Mouse (Mus musculus): ENCODE data around the gene A730015C16Rik. TPM values are rescaled to one million over a fixed set of nuclear protein-coding genes. Genes with fewer than 3 reads are reported as not detected.
A peak's percentile ranks its signal among the peaks of the same experiment; 100 is the strongest.

Gene A730015C16Rik
- polyA plus RNA-seq, 1 experiment from 2014 or later, result 1.7 TPM

- Histone ChIP-seq H3K27me3 (no peaks in the 10 kb centered on the region), H3K4me1 (peaks cover 6% of the 10 kb centered on the region), H3K4me2 (no peak overlapping the region), H3K4me3 (no peak overlapping the region), H3K9ac (no peak overlapping the region), H3K9me3 (replicated peaks) (no peaks in the 10 kb centered on the region), H3K36me3 (ENCODE audit: poor library complexity, severe bottlenecking) (peaks cover 10% of the 10 kb centered on the region; the same call in 1 of the 2 replicates), H3K27ac (no peak overlapping the region)
- no peak for ATAC-seq
Measured at GRCm38 (mm10) chr4:108843336-108843735, 5.1 kb downstream of the A730015C16Rik start.

- H3K36me3 ChIP-seq (ENCODE audit: poor library complexity, severe bottlenecking), result peaks cover 10% of the 10 kb centered on the region; the same call in 1 of the 2 replicates
- no peak overlapping the region for H3K4me3 ChIP-seq
- no peak overlapping the region for H3K27ac ChIP-seq
- H3K9me3 ChIP-seq (replicated peaks), result no peaks in the 10 kb centered on the region
- no peak for ATAC-seq
- no peak overlapping the region for H3K9ac ChIP-seq
- H3K27me3 ChIP-seq, result no peaks in the 10 kb centered on the region
- peaks cover 2% of the 10 kb centered on the region for H3K4me1 ChIP-seq
- WGBS, result 89% methylated on average over 7 of the region's 7 CpGs
- no peak overlapping the region for H3K4me2 ChIP-seq
Measured at GRCm38 (mm10) chr4:108841920-108842578, 6.4 kb downstream of the A730015C16Rik start.

- no peak overlapping the region for H3K4me2 ChIP-seq
- no peaks in the 10 kb centered on the region for H3K27me3 ChIP-seq
- no peak for ATAC-seq
- WGBS, result 86% methylated on average over 4 of the region's 4 CpGs
- peaks cover 10% of the 10 kb centered on the region; the same call in 1 of the 2 replicates for H3K36me3 ChIP-seq (ENCODE audit: poor library complexity, severe bottlenecking)
- no peak overlapping the region for H3K27ac ChIP-seq
- no peak overlapping the region for H3K9ac ChIP-seq
- peaks cover 21% of the 10 kb centered on the region for H3K4me1 ChIP-seq
- no peak overlapping the region for H3K4me3 ChIP-seq
- H3K9me3 ChIP-seq (replicated peaks), result no peaks in the 10 kb centered on the region
Measured at GRCm38 (mm10) chr4:108838031-108838430, 10.4 kb downstream of the A730015C16Rik start.

GRCm38 (mm10) chr4:108835496-108835895, 12.9 kb downstream of the A730015C16Rik start:
- no peak for ATAC-seq
- 73% methylated on average over 3 of the region's 3 CpGs for WGBS
- Histone ChIP-seq H3K4me3 (peak overlapping the region; percentile 77), H3K9me3 (replicated peaks) (no peaks in the 10 kb centered on the region), H3K27ac (peak overlapping the region; percentile 100), H3K4me2 (peak overlapping the region; percentile 72), H3K4me1 (peaks cover 39% of the 10 kb centered on the region), H3K9ac (peak overlapping the region; percentile 80), H3K36me3 (ENCODE audit: poor library complexity, severe bottlenecking) (peaks cover 3% of the 10 kb centered on the region; the same call in 1 of the 2 replicates), H3K27me3 (no peaks in the 10 kb centered on the region)

- peaks cover 5% of the 10 kb centered on the region for H3K36me3 ChIP-seq (ENCODE audit: poor library complexity, severe bottlenecking)
- H3K27ac ChIP-seq, result peak overlapping the region; percentile 100
- 1% methylated on average over 15 of the region's 15 CpGs for WGBS
Measured at GRCm38 (mm10) chr4:108834971-108835311, 13.5 kb downstream of the A730015C16Rik start.

GRCm38 (mm10) chr4:108834115-108834970, 14.1 kb downstream of the A730015C16Rik start, which contains the start of gene Txndc12:
TSS of gene Txndc12 (plus strand) at chr4:108834601.
- H3K9ac ChIP-seq, result peak within 1 kb of the TSS; percentile 98
- H3K27ac ChIP-seq, result peak within 1 kb of the TSS; percentile 100
- no peaks in the 10 kb centered on the region for H3K27me3 ChIP-seq
- peaks cover 11% of the 10 kb centered on the region for H3K36me3 ChIP-seq (ENCODE audit: poor library complexity, severe bottlenecking)
- WGBS, result under 1% methylated on average over 34 of the region's 34 CpGs
- no peaks in the 10 kb centered on the region for H3K9me3 ChIP-seq (replicated peaks)
- H3K4me1 ChIP-seq, result peaks cover 39% of the 10 kb centered on the region
- peak within 1 kb of the TSS; percentile 77 for H3K4me3 ChIP-seq
- ATAC-seq, result peak; percentile 79
- peak within 1 kb of the TSS; percentile 72 for H3K4me2 ChIP-seq

More at GRCm38 (mm10) chr4:108834971-108835311, 13.5 kb downstream of the A730015C16Rik start:
- H3K4me1 ChIP-seq, result peaks cover 39% of the 10 kb centered on the region
- H3K4me2 ChIP-seq, result peak overlapping the region; percentile 72
- peak overlapping the region; percentile 77 for H3K4me3 ChIP-seq
- H3K27me3 ChIP-seq, result no peaks in the 10 kb centered on the region
- H3K9ac ChIP-seq, result peak overlapping the region; percentile 80
- no peaks in the 10 kb centered on the region for H3K9me3 ChIP-seq (replicated peaks)
- no peak for ATAC-seq

- H3K27ac ChIP-seq, result peak overlapping the region; percentile 100
- H3K27me3 ChIP-seq, result no peaks in the 10 kb centered on the region
- under 1% methylated on average over 6 of the region's 6 CpGs for WGBS
- H3K9ac ChIP-seq, result peak overlapping the region; percentile 98
- H3K4me1 ChIP-seq, result peaks cover 39% of the 10 kb centered on the region
- H3K36me3 ChIP-seq (ENCODE audit: poor library complexity, severe bottlenecking), result peaks cover 15% of the 10 kb centered on the region
- H3K4me3 ChIP-seq, result peak overlapping the region; percentile 77
- no peak for ATAC-seq
- no peaks in the 10 kb centered on the region for H3K9me3 ChIP-seq (replicated peaks)
- peak overlapping the region; percentile 72 for H3K4me2 ChIP-seq
Measured at GRCm38 (mm10) chr4:108833828-108834114, 14.6 kb downstream of the A730015C16Rik start.

GRCm38 (mm10) chr4:108832916-108833827, 15.2 kb downstream of the A730015C16Rik start, which contains the start of gene Btf3l4:
TSS of gene Btf3l4 (minus strand) at chr4:108833614.
- WGBS, result under 1% methylated on average over 50 of the region's 73 CpGs
- peak within 1 kb of the TSS; percentile 77 for H3K4me3 ChIP-seq
- peak within 1 kb of the TSS; percentile 100 for H3K27ac ChIP-seq
- H3K9ac ChIP-seq, result peak within 1 kb of the TSS; percentile 98
- no peaks in the 10 kb centered on the region for H3K27me3 ChIP-seq
- H3K36me3 ChIP-seq (ENCODE audit: poor library complexity, severe bottlenecking), result peaks cover 21% of the 10 kb centered on the region
- peak within 1 kb of the TSS; percentile 72 for H3K4me2 ChIP-seq
- peak; percentile 96 for ATAC-seq
- H3K4me1 ChIP-seq, result peaks cover 39% of the 10 kb centered on the region
- H3K9me3 ChIP-seq (replicated peaks), result no peaks in the 10 kb centered on the region

- Histone ChIP-seq H3K9me3 (replicated peaks) (no peaks in the 10 kb centered on the region), H3K4me2 (0 out of 2 replicates have a peak overlapping the region, but pooled peaks have one; percentile 65), H3K4me3 (no peak overlapping the region), H3K9ac (no peak overlapping the region), H3K27me3 (no peaks in the 10 kb centered on the region), H3K4me1 (peaks cover 25% of the 10 kb centered on the region), H3K36me3 (ENCODE audit: poor library complexity, severe bottlenecking) (peaks cover 42% of the 10 kb centered on the region), H3K27ac (no peak overlapping the region)
- 79% methylated on average over 1 of the region's 1 CpGs for WGBS
- no peak for ATAC-seq
Measured at GRCm38 (mm10) chr4:108830698-108831097, 17.7 kb downstream of the A730015C16Rik start.

- 93% methylated on average over 2 of the region's 2 CpGs for WGBS
- no peak for ATAC-seq
- H3K36me3 ChIP-seq (ENCODE audit: poor library complexity, severe bottlenecking), result peaks cover 78% of the 10 kb centered on the region
Measured at GRCm38 (mm10) chr4:108826643-108827042, 21.8 kb downstream of the A730015C16Rik start.

GRCm38 (mm10) chr4:108826096-108826495, 22.3 kb downstream of the A730015C16Rik start:
- no peak overlapping the region for H3K27ac ChIP-seq
- H3K4me1 ChIP-seq, result peaks cover 5% of the 10 kb centered on the region
- no peak for ATAC-seq
- no peaks in the 10 kb centered on the region for H3K9me3 ChIP-seq (replicated peaks)
- H3K36me3 ChIP-seq (ENCODE audit: poor library complexity, severe bottlenecking), result peaks cover 83% of the 10 kb centered on the region
- no peaks in the 10 kb centered on the region for H3K27me3 ChIP-seq
- H3K4me3 ChIP-seq, result no peak overlapping the region
- H3K4me2 ChIP-seq, result no peak overlapping the region
- no peak overlapping the region for H3K9ac ChIP-seq
- 94% methylated on average over 1 of the region's 1 CpGs for WGBS

More at GRCm38 (mm10) chr4:108826643-108827042, 21.8 kb downstream of the A730015C16Rik start:
- no peak overlapping the region for H3K4me2 ChIP-seq
- H3K4me1 ChIP-seq, result peaks cover 10% of the 10 kb centered on the region
- H3K4me3 ChIP-seq, result no peak overlapping the region
- no peak overlapping the region for H3K27ac ChIP-seq
- no peak overlapping the region for H3K9ac ChIP-seq
- H3K27me3 ChIP-seq, result no peaks in the 10 kb centered on the region
- no peaks in the 10 kb centered on the region for H3K9me3 ChIP-seq (replicated peaks)

All from forebrain, embryonic 13.5 days (tissue).